Mouse (Mus musculus) leukemia stem cell, adult 10-12 weeks (primary cell): ENCODE measurements around the gene Ppia. TPM values are rescaled to one million over a fixed set of nuclear protein-coding genes. Genes with fewer than 3 reads are reported as not detected.

ENCODE experiments used
- polyA plus RNA-seq: library from polyadenylated mRNA; stranded (reverse); fragments of >175 nt; gene quantifications from 2 replicates; pipeline ENCODE4 v1.2.3, GENCODE M21; 2012; ENCODE audit warnings: low replicate concordance

Gene Ppia
- 27.1 and 117 TPM in 2 replicates for polyA plus RNA-seq

GRCm38 (mm10) chr11:6414751-6415550, at the start of gene Ppia:
Gene Ppia, plus strand, starts transcription at chr11:6415443.

DNA sequence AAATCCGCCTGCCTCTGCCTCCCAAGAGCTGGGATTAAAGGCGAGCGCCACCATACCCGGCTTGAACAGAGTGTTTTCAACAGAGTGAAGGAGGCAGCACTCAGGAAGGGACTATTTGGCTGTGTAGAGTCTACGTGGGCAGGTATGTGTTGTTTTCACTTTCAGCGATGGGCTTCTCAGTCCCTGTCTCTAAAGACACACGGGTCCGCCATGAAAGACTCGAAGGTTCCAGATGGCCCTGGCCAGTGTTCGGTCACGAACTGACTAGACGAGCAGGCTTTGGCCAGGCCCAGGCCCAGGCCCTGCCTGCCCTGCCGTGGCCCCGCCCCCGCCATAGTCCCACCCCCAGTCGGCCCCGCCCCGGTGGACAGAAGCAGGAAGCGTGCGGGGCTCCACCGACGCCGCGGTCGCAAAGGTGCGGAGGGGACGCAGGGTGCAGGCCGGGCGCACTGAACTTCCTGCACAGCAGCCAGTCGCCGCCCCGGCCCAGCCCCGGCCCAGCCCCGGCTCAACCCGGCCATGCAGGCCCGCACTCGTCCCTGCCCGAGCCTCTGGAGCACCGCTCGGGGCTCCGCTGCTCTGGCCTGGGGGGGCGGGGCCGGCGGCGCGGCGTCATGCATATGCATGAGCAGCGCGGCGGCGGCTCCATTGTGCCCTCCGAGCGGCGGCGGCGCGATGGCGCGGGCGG, 26.4 kb upstream of the Ppia start, which contains the start of gene Zmiz2:
Gene Zmiz2 (plus strand): TSS at position 349 of the 688 bp plus-strand sequence.

GRCm38 (mm10) chr11:6444077-6444853, 29.0 kb downstream of the Ppia start, which contains the start of gene H2afv:
Gene H2afv, minus strand, starts transcription at chr11:6444443.

Other genes starting within 250 kb of the Ppia start
- not detected in 2 replicates for gene A730071L15Rik, start 215.4 kb upstream of the Ppia start, polyA plus RNA-seq
- gene Nudcd3, start 215.0 kb upstream of the Ppia start, polyA plus RNA-seq = 13.6 and 24.2 TPM in 2 replicates
- gene Npc1l1, start 185.3 kb upstream of the Ppia start, polyA plus RNA-seq = not detected in 2 replicates
- gene Ddx56, start 147.7 kb upstream of the Ppia start, polyA plus RNA-seq = 8.9 and 15.3 TPM in 2 replicates
- gene Tmed4, start 140.6 kb upstream of the Ppia start, polyA plus RNA-seq = 19.5 and 19.6 TPM in 2 replicates
- gene Ogdh, start 123.8 kb upstream of the Ppia start, polyA plus RNA-seq = 11.1 and 80.9 TPM in 2 replicates
- 490 and 546 TPM in 2 replicates for gene Zmiz2, start 26.4 kb upstream of the Ppia start, polyA plus RNA-seq
- 15.0 and 25.2 TPM in 2 replicates for gene H2afv, start 29.0 kb downstream of the Ppia start, polyA plus RNA-seq
- gene Purb, start 60.5 kb downstream of the Ppia start, polyA plus RNA-seq = 12.2 and 19.2 TPM in 2 replicates
- gene Myo1g, start 105.5 kb downstream of the Ppia start, polyA plus RNA-seq = 24.2 and 24.7 TPM in 2 replicates
- gene Ccm2, start 131.4 kb downstream of the Ppia start, polyA plus RNA-seq = 39.3 and 43.8 TPM in 2 replicates
- gene Nacad, start 190.6 kb downstream of the Ppia start, polyA plus RNA-seq = 11.9 and 24.1 TPM in 2 replicates
- 180 and 342 TPM in 2 replicates for gene Tbrg4, start 210.6 kb downstream of the Ppia start, polyA plus RNA-seq
- gene Wap, start 223.2 kb downstream of the Ppia start, polyA plus RNA-seq = not detected in 2 replicates
- 0.72 TPM in 1 of 2 replicates, not detected in the other for gene Ramp3, start 243.1 kb downstream of the Ppia start, polyA plus RNA-seq